Mouse (Mus musculus): ENCODE measurements at regions not wholly inside any gene's neighbourhood (a gene's known extent, or its start where the extent isn't known, plus 50 kb on each side); places are given as distances from the start of the nearest gene placed in this dataset.

DNA sequence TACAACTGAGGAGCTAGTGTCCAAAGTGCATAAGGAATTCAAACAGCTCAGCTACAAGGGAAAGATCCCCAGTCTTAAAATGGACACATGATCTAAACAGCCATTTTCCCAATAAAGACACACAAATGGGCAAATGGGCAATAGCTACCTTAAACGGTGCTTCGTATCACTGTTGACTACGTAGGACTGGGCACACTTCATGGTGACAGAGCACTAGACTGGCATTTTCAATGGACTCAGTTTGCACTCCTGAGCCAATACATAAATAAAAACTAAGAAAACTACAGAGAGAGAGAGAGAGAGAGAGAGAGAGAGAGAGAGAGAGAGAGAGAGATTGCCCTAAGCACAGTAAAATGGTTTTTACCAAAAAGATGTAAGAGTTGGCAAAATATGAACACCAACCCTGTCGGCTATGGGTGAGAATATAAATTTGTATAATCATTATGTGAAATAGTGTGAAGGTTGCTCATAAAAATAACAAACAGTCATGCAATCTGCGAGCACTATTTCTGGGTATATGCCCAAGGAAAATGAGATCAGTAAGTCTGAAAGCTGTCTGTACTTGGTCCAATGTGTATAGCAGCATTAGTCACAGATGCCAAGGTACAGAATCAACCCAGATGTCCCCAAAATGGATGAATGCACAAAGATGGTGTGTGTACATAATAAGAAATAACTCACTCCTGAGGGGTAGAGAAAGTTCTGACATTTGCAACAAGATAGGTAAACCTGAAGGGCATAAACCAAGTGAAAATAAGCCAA, 312.9 kb upstream of the Clec14a start:
- no peak for DNase-seq (ENCODE audit: low spot score in 2 of 2)

DNA sequence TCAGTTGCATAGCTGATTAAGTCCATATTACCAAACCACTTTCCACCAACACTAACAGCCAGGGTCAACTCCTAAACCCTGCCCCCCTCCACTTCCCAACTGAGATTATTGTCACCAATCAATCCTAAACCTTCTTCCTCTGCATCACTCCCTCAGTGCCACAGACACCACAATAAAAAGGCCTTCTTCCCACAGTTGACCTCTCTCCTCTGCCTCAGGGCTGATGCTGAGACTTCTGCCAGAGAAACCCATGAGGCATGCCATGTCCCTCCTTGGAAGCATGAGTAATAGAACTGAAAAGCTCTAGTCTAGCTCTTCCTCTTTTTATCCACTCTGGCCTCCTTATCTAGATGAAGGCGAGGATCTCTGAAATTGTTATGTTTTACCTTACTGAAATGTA, 300.0 kb upstream of the Clec14a start:
- DNase-seq (ENCODE audit: low spot score in 2 of 2), result no peak

DNA sequence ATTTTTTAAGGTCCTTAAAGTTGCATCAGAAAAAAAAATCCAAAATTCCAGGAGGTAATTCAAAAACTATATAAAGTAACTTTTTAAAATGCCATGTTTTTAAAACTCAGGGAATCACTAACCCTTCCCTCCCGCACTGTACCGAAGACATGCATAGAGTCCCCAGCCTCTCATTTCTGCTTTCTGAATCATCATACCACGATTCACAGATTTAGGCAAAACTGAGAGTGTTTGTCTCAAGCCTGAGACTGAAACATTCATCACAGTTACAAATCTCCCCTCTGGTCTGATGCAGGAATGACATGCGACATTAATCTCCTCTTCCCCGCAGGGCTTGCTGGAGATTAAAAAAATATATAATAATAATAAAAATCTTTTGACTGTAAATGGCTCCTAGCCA, 291.8 kb upstream of the Clec14a start:
- no peak for DNase-seq (ENCODE audit: low spot score in 2 of 2)

DNA sequence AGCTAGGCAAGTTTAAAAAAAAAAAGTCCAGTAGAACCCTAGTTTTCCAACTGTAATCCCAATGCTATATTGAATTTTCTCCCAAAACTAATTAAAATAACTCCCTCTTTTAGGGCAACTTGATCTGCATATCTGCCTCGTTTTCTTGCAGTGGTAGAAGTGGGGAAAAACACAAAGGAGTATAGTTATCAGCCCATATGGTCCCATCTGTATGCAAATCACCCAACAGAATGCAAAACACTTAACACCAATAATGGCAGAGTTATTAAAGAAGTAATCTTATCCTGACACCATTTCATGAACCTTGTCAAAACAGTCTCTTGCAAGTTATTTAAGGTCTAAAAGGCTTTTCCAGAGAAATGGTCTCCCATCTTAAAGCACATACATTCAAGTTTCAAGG, 290.7 kb upstream of the Clec14a start:
- DNase-seq (ENCODE audit: low spot score in 2 of 2), result no peak

DNA sequence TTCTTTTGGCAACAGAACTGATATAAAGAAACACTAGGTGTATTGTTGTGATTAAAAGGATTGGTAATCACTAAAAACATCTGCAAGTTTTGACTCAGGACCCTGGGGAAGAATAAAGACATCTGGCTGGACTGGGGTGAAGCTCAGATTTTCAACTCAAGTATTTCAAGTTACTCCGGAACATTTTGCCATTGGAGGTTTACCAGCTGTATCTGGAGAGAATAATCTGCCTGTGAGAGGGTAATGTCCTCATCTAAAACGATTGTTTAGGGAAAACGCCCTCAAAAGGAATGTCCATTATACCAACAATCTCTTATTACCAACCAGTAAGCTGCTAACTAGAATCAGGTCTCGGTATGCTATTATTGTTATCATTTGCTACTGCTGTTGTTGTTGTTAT, 288.2 kb upstream of the Clec14a start:
- no peak for DNase-seq (ENCODE audit: low spot score in 2 of 2)

DNA sequence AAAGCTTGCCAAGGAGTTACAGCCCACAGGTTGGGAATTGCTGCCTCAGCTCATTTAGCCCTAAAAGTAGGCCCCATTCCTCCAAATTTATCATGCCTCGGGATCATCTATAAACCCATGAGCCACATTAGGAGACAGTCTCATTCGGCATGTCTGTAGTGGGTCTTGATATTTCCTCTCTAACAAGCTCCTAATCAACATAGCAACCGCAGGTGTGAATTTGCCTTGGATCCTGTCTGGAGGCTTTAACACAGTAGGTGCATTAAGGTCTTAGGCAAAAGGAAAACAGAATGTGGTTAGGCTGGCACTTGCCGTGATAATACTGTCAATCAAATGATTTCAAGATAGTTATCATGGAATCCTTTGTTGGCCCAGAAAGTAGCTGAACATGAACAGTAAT, 287.7 kb upstream of the Clec14a start:
- DNase-seq (ENCODE audit: low spot score in 2 of 2), result no peak

DNA sequence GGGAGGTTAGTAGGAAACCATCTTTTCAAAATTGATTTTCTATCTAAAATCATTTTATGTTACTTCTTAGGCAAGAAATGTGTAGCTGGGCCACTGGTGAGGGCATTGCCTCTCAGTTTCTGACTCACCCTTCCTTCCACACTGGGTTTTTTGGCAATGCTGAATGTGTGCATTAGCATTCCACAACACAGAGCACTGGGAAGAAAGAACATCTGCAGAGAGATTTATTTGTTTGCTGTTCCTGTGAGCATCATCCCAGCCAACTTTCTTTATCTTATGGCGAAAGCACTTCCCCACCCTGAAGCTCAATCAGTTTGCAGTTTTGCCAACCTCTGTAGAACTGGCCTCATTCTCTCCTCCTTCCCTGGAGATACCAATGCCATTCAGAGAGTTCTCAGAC, 287.0 kb upstream of the Clec14a start:
- peak in 1 of 2 experiments; percentile 13 for DNase-seq (ENCODE audit: low spot score in 2 of 2)

DNA sequence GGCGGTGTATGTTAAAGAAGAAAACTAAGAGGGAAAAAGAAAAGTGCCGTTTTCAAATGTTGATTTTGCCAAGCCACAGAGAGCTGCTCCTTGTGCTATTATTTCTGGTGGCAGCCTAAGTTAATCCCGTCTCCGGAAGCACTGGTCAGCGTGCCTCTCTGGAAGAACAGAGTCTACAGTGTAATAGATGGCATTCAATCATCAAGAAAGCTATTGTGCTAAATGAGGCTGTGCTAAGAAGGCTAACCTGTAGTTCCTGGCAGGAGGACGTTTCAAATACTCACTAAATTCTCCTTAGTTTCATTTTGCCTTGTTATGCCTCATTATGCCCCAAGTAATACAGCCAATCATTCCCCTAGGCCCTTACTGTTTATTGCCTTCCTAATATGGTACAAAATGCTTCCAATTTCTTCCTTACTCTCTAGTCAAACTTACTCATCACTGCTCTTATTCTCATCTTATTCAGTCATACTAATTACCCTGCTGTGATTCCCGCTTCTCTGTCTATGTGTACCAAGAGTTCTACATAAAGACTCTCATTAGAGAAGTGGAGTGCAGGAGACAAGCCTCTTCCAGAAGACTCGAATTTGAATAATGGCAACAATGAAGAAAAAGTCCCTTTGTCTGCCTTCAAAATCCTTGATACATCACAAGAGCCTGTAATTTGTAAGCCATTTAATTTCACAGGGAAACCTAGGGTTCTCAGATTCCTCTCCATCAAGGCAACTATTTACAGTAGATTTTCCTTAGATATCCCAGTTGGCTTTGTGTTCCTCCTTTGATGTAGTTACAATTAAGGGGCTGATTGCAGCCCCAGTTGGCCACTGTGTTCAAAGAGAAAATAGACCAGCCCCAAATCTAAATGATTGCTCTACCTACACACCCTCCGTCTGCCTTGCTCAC, 282.0 kb upstream of the Clec14a start:
- DNase-seq (ENCODE audit: low spot score in 2 of 2), result no peak

DNA sequence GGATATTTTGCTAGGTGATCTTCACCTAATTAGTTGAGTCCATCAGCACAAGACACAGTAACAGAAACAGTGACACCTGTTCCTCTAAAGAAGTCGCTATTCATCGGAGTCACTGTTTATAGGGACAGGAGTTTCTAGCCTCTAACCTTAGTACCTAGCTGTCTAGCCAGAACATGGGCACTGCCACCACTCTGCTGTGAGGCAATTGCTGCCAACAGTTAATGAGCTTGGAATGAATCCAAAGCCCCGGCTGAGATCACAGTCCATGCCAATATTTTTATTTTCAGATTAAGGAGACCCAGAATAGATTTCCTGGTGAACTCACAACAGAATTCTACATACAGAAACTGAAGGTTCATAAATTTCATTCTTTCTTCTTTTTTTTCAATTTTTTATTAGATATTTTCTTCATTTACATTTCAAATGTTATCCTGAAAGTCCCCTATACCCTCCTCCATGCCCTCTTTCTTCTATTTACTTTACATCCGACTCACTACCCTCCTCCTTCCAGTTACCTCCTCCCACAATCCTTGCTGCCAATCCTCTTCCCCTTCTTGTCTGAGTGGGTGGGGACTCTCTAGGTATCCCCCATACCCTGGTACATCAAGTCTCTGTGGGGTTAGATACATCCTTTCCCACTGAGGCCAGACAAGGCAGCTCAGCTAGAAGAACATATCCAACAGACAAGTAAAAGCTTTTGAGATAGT, 276.9 kb upstream of the Clec14a start:
- DNase-seq (ENCODE audit: low spot score in 2 of 2), result no peak

DNA sequence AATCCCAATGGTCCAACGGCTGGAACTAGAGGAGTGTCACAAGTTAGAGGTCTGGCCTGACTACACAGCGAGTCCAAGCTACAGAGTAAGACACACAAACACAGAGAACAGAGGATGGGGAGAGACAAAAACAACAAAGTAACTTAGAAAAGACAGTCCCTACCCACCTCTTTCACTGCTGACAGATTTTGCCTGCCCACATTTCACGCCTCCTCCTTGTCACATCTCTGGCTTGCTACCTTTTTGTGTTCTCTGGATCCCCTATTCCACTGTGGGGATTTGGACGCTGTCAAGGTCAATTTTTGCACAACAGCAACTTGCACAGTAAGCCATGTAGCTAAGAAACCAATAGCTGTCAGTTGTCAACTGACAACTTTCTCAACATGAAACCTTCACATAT, 275.8 kb upstream of the Clec14a start:
- DNase-seq (ENCODE audit: low spot score in 2 of 2), result no peak

DNA sequence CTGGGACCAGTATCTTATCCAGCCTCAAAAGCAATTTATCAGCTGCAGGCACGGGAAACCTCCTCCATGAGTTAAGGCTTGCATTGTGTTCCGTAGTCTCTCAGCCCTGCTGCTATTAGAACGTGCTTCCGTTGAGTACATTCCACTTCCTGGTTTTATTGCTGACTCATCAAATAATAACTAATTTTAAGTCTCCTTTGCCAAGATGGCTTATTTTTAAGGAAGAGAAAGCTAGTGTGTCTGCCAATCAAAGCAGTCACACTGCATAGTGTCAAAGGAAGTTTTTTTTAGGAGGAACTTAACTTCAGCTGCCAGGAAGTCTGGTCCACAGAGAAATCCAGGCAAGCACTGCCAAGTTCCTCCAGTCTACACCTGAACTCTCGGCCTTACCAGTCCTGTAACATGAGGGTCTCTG, 269.2 kb upstream of the Clec14a start:
- DNase-seq (ENCODE audit: low spot score in 2 of 2), result no peak

DNA sequence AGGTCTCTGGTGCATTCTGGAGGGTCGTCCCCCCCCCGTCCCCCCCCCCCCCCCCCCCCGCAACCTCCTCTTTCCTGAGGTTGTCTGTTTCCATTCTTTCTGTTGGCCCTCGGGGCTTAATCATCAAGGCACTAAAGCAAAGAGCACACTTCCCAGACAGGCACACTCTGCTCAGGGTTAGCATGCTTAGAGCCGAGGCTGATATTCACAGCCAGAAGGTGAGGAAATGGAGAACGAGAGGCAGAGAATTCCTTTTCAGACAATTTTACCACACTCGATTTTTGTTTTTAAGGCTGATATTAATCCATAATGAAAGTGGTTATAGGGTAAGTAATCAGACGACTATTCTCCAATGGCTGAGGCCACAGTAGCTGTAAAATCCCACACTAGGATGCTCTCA, 268.7 kb upstream of the Clec14a start:
- DNase-seq (ENCODE audit: low spot score in 2 of 2), result no peak

DNA sequence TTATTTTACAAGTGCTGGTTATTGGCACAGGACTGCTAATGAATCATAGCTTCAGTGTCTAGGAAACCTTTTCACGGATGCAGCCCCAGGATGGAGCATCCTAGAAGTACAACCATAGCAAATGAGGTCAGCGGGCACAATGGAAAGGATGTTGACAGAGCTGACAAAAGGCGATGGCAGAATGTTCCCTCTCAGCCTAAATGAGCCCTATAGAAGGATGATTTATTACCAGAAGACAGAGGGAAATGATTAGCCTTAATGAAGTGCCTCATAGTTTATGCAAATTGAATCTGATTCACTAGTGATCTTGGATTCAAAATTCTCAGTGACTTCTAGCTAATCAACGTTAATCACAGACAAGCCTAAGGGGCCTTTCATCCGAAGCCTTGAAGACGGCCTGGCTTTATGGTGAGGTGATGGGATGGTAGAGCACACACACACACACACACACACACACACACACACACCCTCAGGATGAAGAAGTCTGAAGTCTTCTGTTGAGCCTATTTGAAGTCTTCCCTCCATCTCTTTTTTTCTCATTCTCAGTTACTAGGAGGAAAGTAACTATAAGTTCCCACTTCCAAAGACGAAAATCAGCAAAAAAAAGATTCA, 267.4 kb upstream of the Clec14a start:
- no peak for DNase-seq (ENCODE audit: low spot score in 2 of 2)

DNA sequence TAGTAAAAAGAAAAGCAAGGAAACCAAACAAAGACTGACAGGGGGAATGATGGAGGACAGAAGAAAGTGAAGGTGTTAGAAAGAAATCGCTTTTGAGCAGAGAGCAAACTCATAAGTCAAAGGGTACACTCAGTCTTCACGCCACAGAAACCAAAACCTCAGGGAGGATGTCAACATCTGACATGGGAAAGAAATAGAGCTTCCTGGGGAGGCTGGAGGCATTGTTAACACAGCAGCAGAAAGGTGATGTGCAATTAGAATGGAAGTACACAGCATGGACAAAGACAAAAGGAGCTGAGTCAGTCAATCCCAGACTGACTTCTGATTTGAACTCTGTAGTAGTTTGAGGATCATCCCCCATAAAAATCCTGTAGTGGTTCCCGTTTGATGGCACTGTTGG, 261.2 kb upstream of the Clec14a start:
- no peak for DNase-seq (ENCODE audit: low spot score in 2 of 2)

DNA sequence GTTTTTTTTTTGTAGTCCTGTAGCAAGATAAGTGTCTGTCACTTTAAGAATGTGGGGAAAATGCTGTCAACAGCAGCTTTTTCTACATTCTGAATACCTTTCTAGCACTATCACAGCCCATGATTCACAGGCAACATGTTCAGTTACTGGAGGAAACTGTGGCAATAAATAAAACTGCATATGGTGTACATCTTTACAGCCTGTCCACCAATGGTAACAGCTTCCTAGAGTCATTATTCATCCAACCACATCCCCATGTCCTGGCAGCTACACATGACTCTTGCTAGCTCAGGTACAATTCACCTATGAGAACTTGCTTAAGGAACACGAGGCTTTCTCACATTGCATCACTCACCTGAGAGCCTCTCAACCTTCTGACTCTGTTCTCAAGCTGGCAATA, 247.7 kb upstream of the Clec14a start:
- DNase-seq (ENCODE audit: low spot score in 2 of 2), result no peak

DNA sequence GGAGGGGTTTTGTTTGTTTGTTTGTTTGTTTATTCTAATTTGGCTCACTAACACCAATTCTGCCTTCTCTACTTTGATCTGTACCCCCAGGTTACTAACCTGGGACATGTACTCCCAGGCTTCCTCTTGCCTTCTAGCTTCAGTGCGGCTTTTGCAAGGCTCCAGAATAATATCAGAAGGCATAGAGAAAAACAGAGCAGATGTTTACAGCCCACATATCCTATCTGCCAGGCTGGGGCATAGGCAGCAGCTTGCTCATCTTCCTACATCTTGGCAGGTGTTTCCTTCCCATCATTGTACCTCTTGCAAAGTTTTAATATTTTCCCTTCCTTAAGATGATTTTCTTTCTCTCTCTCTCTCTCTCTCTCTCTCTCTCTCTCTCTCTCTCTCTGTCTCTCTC, 244.9 kb upstream of the Clec14a start:
- DNase-seq (ENCODE audit: low spot score in 2 of 2), result no peak

DNA sequence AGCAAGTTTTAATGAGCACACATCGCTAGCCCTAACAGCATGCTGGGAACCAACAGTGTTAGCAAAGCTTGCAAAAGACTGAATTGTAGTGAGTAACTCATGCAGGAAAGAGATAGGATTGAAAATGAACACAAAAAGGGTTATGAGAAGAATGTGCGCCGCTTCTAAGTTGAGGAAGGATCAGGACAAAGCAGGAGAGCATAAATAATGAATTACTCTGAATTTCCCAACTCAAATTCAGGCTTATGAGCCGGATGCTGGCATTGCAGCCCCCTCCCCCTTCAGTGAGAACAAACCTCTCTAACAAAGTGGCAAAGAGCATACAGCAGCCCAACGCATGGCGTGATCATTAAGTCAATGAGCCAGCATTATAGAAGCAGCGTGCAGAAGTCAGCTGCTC, 243.6 kb upstream of the Clec14a start:
- no peak for DNase-seq (ENCODE audit: low spot score in 2 of 2)

DNA sequence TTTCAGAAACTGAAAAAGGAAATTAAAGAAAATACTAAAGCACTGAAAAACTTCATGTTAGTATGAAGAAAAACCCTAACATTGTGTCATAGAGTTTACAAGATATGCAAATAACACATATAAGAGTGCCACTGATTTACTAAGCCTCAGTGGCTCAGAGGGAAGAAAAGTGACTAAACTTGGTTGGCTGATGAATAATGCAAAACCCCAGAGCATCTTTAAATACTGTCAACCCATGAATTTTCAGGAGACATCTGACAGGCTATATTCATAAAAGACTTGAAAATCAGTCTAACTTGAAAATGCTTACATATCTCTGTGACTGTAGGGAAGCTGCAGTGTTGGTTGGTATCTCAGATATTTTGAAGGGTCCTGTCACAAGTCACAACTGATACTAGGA, 235.2 kb upstream of the Clec14a start:
- DNase-seq (ENCODE audit: low spot score in 2 of 2), result no peak

DNA sequence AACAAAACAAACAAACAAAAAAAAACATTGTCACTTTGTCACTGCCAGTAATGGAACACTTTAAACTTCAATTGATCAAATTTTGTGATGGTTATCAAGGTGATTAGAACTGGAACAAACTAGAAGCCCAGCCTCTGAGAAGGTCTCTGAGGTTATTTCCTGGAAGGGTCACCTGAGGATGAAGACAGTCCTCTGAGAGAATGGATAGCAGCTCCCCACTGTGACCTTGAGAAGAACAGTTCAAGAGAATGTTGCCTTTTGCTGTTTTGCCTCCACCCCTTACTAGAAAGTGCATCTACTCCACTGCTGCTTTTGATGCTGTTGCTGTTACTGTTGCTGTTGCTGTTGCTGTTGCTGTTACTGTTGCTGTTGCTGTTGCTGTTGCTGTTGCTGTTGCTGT, 205.1 kb upstream of the Clec14a start:
- no peak for DNase-seq (ENCODE audit: low spot score in 2 of 2)

DNA sequence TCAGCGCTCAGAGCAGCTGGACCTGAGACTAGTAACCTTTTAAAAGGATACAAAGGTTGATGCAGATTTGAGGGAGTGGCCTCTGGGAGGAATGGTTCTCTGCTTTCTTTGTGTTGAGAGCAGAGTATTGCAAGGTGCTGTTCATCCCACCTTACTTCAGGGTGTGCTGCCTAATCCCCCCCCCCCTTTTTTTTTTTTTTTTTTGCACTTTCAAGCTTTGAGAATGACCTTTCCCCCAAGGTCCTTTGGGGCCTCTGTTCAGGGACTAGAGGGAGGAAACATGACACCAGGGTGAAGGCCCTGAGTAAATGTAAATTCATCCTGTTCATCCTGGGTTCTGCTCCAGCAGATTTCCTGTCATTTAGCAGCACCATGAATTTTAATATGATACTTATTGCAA, 204.4 kb upstream of the Clec14a start:
- no peak for DNase-seq (ENCODE audit: low spot score in 2 of 2)

DNA sequence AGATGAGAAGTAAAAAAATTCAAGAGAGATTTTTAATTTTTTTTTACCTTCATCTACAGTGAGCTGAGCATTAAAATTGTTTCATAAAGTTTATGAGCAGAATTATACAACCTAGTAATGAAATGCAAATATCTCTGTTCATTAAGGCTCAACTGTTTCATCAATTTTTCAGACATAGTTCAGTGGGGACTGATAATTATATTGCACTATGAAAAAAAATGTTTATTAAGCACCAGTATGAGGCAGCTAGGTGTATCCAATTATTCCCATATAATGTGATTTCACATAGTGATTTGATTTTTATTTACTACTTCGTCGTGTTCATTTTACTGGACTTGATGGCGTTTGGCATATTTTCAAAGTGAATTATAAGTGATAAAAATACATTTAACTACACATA, 191.4 kb upstream of the Clec14a start:
- DNase-seq (ENCODE audit: low spot score in 2 of 2), result no peak

DNA sequence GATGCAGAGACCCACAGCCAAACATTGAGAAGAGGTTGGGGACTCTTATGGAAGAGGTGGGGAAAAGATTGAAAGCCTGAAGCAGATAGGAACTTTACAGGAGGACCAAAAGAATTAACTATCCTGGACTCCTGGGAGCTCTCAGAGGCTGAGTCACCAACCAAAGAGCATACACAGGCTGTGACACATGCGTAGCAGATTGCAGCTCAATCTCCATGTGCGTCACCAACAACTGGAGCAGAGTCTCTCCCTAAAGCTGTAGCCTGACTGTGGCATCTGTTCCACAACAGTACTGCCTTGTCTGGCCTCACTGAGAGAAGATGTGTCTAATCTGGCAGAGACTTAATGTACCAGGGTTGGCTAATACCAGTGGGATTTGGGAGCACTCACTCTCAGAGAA, 185.7 kb upstream of the Clec14a start:
- DNase-seq (ENCODE audit: low spot score in 2 of 2), result no peak

Measured in urinary bladder, adult 18-20 months (tissue).